Mouse (Mus musculus): ENCODE results near the gene Nfya. TPM values are rescaled to one million over a fixed set of nuclear protein-coding genes. Genes with fewer than 3 reads are reported as not detected.

Nfya gene
- polyA plus RNA-seq, 1 experiment from 2014 or later = 8.0 TPM

GRCm38 (mm10) chr17:48443542-48444145 lies 33.9 kb upstream of the Nfya start:
- Histone ChIP-seq H3K4me2 (no peak overlapping the region), H3K4me1 (replicated peaks) (peaks cover 48% of the 10 kb centered on the region), H3K27ac (replicated peaks) (no peak overlapping the region), H3K9me3 (replicated peaks) (no peaks in the 10 kb centered on the region), H3K4me3 (replicated peaks) (no peak overlapping the region), H3K27me3 (no peaks in the 10 kb centered on the region), H3K36me3 (replicated peaks) (peaks cover 19% of the 10 kb centered on the region), H3K9ac (no peak overlapping the region)
- WGBS (ENCODE audit: insufficient replicate concordance) = 77% methylated on average over 16 of the region's 16 CpGs
- no peak for ATAC-seq (ENCODE audit: insufficient read depth)

- peaks cover 11% of the 10 kb centered on the region for H3K36me3 ChIP-seq (replicated peaks)
- H3K27ac ChIP-seq (replicated peaks) = no peak overlapping the region
- H3K4me2 ChIP-seq = no peak overlapping the region
- H3K9me3 ChIP-seq (replicated peaks) = no peaks in the 10 kb centered on the region
- H3K9ac ChIP-seq = no peak overlapping the region
- H3K4me1 ChIP-seq (replicated peaks) = peaks cover 42% of the 10 kb centered on the region
- ATAC-seq (ENCODE audit: insufficient read depth) = no peak
- WGBS (ENCODE audit: insufficient replicate concordance) = 75% methylated on average over 7 of the region's 7 CpGs
- H3K27me3 ChIP-seq = no peaks in the 10 kb centered on the region
- H3K4me3 ChIP-seq (replicated peaks) = no peak overlapping the region
Measured at GRCm38 (mm10) chr17:48442745-48443457, 33.2 kb upstream of the Nfya start.

GRCm38 (mm10) chr17:48437421-48437911 lies 27.8 kb upstream of the Nfya start:
- Histone ChIP-seq H3K9ac (no peak overlapping the region), H3K4me3 (replicated peaks) (no peak overlapping the region), H3K4me2 (no peak overlapping the region), H3K27ac (replicated peaks) (no peak overlapping the region), H3K9me3 (replicated peaks) (no peaks in the 10 kb centered on the region), H3K36me3 (replicated peaks) (no peaks in the 10 kb centered on the region), H3K27me3 (no peaks in the 10 kb centered on the region), H3K4me1 (replicated peaks) (peaks cover 18% of the 10 kb centered on the region)
- ATAC-seq (ENCODE audit: insufficient read depth) = no peak
- 63% methylated on average over 7 of the region's 7 CpGs for WGBS (ENCODE audit: insufficient replicate concordance)

- no peaks in the 10 kb centered on the region for H3K27me3 ChIP-seq
- H3K9me3 ChIP-seq (replicated peaks) = no peaks in the 10 kb centered on the region
- H3K4me3 ChIP-seq (replicated peaks) = no peak overlapping the region
- H3K9ac ChIP-seq = no peak overlapping the region
- H3K4me1 ChIP-seq (replicated peaks) = peaks cover 28% of the 10 kb centered on the region
- WGBS (ENCODE audit: insufficient replicate concordance) = 88% methylated on average over 1 of the region's 1 CpGs
- H3K4me2 ChIP-seq = no peak overlapping the region
- no peak for ATAC-seq (ENCODE audit: insufficient read depth)
- no peak overlapping the region for H3K27ac ChIP-seq (replicated peaks)
- no peaks in the 10 kb centered on the region for H3K36me3 ChIP-seq (replicated peaks)
Measured at GRCm38 (mm10) chr17:48436487-48436886, 26.8 kb upstream of the Nfya start.

GRCm38 (mm10) chr17:48434479-48434878 lies 24.8 kb upstream of the Nfya start:
- H3K4me2 ChIP-seq = no peak overlapping the region
- 62% methylated on average over 5 of the region's 5 CpGs for WGBS (ENCODE audit: insufficient replicate concordance)
- no peak overlapping the region for H3K27ac ChIP-seq (replicated peaks)
- no peaks in the 10 kb centered on the region for H3K36me3 ChIP-seq (replicated peaks)
- ATAC-seq (ENCODE audit: insufficient read depth) = no peak
- H3K9ac ChIP-seq = no peak overlapping the region
- H3K4me3 ChIP-seq (replicated peaks) = no peak overlapping the region
- no peaks in the 10 kb centered on the region for H3K9me3 ChIP-seq (replicated peaks)
- H3K27me3 ChIP-seq = no peaks in the 10 kb centered on the region
- peaks cover 43% of the 10 kb centered on the region for H3K4me1 ChIP-seq (replicated peaks)

- no peak overlapping the region for H3K4me3 ChIP-seq (replicated peaks)
- no peaks in the 10 kb centered on the region for H3K27me3 ChIP-seq
- ATAC-seq (ENCODE audit: insufficient read depth) = no peak
- no peak overlapping the region for H3K4me2 ChIP-seq
- no peak overlapping the region for H3K9ac ChIP-seq
- 50% methylated on average over 6 of the region's 6 CpGs for WGBS (ENCODE audit: insufficient replicate concordance)
- H3K4me1 ChIP-seq (replicated peaks) = peaks cover 43% of the 10 kb centered on the region
- no peaks in the 10 kb centered on the region for H3K9me3 ChIP-seq (replicated peaks)
- no peaks in the 10 kb centered on the region for H3K36me3 ChIP-seq (replicated peaks)
- no peak overlapping the region for H3K27ac ChIP-seq (replicated peaks)
Measured at GRCm38 (mm10) chr17:48433689-48434330, 24.1 kb upstream of the Nfya start.

GRCm38 (mm10) chr17:48433006-48433655 lies 23.4 kb upstream of the Nfya start:
- Histone ChIP-seq H3K4me1 (replicated peaks) (peaks cover 44% of the 10 kb centered on the region), H3K4me3 (replicated peaks) (no peak overlapping the region), H3K9ac (no peak overlapping the region), H3K36me3 (replicated peaks) (no peaks in the 10 kb centered on the region), H3K27ac (replicated peaks) (no peak overlapping the region), H3K4me2 (no peak overlapping the region), H3K9me3 (replicated peaks) (no peaks in the 10 kb centered on the region), H3K27me3 (no peaks in the 10 kb centered on the region)
- no peak for ATAC-seq (ENCODE audit: insufficient read depth)
- 71% methylated on average over 20 of the region's 20 CpGs for WGBS (ENCODE audit: insufficient replicate concordance)

- Histone ChIP-seq H3K9ac (no peak within 1 kb of the TSS), H3K4me2 (no peak within 1 kb of the TSS), H3K4me1 (replicated peaks) (peaks cover 44% of the 10 kb centered on the region), H3K36me3 (replicated peaks) (no peaks in the 10 kb centered on the region), H3K4me3 (replicated peaks) (no peak within 1 kb of the TSS), H3K27ac (replicated peaks) (no peak within 1 kb of the TSS), H3K9me3 (replicated peaks) (no peaks in the 10 kb centered on the region), H3K27me3 (no peaks in the 10 kb centered on the region)
- 40% methylated on average over 16 of the region's 16 CpGs for WGBS (ENCODE audit: insufficient replicate concordance)
- ATAC-seq (ENCODE audit: insufficient read depth) = no peak
Measured at GRCm38 (mm10) chr17:48432158-48432980, 22.7 kb upstream of the Nfya start, which contains the start of gene Apobec2. Gene Apobec2 (minus strand): TSS chr17:48432930.

GRCm38 (mm10) chr17:48431054-48431453 lies 21.3 kb upstream of the Nfya start:
- WGBS (ENCODE audit: insufficient replicate concordance) = 62% methylated on average over 5 of the region's 5 CpGs
- Histone ChIP-seq H3K27me3 (no peaks in the 10 kb centered on the region), H3K36me3 (replicated peaks) (no peaks in the 10 kb centered on the region), H3K27ac (replicated peaks) (no peak overlapping the region), H3K4me2 (no peak overlapping the region), H3K4me1 (replicated peaks) (peaks cover 56% of the 10 kb centered on the region), H3K9me3 (replicated peaks) (no peaks in the 10 kb centered on the region), H3K4me3 (replicated peaks) (no peak overlapping the region), H3K9ac (no peak overlapping the region)
- no peak for ATAC-seq (ENCODE audit: insufficient read depth)

- Histone ChIP-seq H3K9ac (no peak overlapping the region), H3K27ac (replicated peaks) (no peak overlapping the region), H3K27me3 (no peaks in the 10 kb centered on the region), H3K36me3 (replicated peaks) (no peaks in the 10 kb centered on the region), H3K4me2 (no peak overlapping the region), H3K4me1 (replicated peaks) (peaks cover 62% of the 10 kb centered on the region), H3K4me3 (replicated peaks) (no peak overlapping the region), H3K9me3 (replicated peaks) (no peaks in the 10 kb centered on the region)
- WGBS (ENCODE audit: insufficient replicate concordance) = 24% methylated on average over 5 of the region's 5 CpGs
- no peak for ATAC-seq (ENCODE audit: insufficient read depth)
Measured at GRCm38 (mm10) chr17:48430394-48430793, 20.7 kb upstream of the Nfya start.

Measured in liver, embryonic 15.5 days (tissue).